Mouse (Mus musculus): Measurements from ENCODE around the gene Shoc2.

DNA sequence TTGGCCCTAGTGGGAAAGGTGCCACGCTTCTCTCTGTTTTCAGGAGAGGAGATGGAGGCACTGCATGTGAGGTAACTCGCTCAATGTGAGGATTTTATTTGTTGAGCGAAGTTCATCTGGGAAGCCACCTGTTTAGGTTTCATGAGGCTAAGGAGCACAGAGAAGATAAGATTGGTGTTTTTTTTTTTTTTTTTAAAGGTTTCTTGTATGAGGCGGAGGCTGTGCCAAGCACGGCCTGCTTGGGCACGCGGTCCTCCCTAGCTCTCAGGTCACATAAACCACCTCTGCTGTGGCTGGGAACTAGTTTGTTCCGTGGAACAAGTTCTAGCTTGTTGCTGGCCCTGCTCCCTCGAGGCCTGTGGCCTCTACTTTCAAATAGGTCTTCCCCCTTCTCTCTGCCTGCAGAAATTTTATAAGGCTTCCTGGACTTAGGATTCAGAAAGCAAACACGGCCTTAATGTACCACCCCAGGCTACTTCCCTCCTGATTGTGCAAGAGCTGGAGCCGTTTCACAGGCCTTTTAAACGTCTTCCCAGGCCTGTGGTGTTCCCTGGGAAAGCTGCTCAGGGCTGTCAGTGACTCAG lies 49.5 kb upstream of the Shoc2 start:
- no peak for TF ChIP-seq CTCF (IDR thresholded peaks at IDR 0.05; ENCODE audit: borderline replicate concordance, extremely low read depth, insufficient read depth, insufficient read length)
- no peak for TF ChIP-seq POLR2A (IDR thresholded peaks at IDR 0.05; ENCODE audit: borderline replicate concordance, extremely low read depth, insufficient read depth, insufficient read length, poor library complexity, severe bottlenecking)
